Mouse (Mus musculus) mesoderm, embryonic 11.5 days (tissue): ENCODE results near the gene Mul1.
A peak's percentile ranks its signal among the peaks of the same experiment; 100 is the strongest.

Experiments
- DNase-seq: peaks from one replicate; pipeline ENCODE4 v3.0.0-alpha.2; 2012; ENCODE audit warnings: low read depth, low spot score

Gene Mul1

GRCm38 (mm10) chr4:138440062-138440461, 5.6 kb downstream of the Mul1 start:
- no peak for DNase-seq

DNA sequence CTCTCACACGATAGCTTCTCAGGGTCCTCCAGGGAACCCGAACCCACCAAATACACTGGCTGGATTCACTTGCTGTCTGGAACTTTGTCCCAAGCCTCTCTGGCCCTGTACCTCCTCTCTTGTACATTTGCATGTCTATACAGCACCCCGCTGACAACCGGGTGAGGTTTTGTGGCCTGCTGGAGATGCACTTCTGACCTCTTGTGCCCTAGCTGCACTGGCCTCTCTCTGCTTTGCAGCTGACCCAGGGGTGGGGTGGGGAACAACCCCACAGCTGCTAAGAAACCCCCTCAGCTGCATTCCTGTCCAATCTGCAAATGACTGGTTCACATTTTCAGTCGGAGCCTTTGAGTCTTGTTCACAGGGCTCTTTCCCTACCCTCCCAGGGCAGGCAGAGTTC, 10.5 kb downstream of the Mul1 start:
- DNase-seq, result no peak

- DNase-seq, result no peak
Observed at GRCm38 (mm10) chr4:138446981-138447380, 12.5 kb downstream of the Mul1 start.

GRCm38 (mm10) chr4:138447387-138447786, 12.9 kb downstream of the Mul1 start:
- peak; percentile 93 for DNase-seq

DNA sequence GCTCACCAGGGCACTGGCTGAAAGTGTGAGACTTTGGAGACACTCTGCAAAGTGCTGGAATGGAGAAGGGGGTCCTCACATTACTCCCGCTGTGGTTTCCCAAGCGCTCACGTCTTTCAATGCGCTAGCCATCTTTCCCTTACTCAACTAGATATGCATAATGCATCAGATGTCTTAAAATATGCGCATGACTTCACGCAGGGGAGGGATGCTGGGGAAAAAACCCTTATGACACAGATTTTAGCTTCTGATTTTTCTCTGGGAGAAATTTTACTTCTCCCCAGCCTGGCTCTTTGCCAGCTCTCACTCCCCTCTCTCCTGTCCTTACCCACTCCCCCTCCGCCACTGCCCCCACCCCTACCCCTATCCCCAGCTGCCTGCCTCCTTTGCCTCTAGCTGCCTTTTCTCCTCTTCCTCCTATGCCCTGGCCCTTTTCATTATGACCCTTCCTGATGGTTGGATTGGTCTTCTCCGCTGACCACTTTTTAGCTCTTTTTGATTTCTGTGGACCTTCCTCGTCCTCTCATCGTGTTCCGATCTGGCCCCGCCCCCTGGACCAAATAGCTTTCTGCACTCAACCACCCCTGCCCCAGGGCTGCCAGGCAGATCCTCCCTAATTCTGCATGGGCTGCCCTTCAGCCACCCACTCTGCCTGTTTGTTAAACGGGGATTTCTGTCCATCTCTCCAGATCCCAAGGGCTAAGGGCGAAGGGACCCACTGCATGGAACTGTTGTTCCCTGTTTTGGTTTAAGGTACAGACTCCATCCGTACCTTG, 13.5 kb downstream of the Mul1 start:
- DNase-seq, result no peak

GRCm38 (mm10) chr4:138448872-138449615, 14.6 kb downstream of the Mul1 start:
- DNase-seq, result no peak

GRCm38 (mm10) chr4:138449636-138450314, 15.3 kb downstream of the Mul1 start:
- DNase-seq, result no peak

- no peak for DNase-seq
Observed at GRCm38 (mm10) chr4:138452306-138453096, 18.0 kb downstream of the Mul1 start.

DNA sequence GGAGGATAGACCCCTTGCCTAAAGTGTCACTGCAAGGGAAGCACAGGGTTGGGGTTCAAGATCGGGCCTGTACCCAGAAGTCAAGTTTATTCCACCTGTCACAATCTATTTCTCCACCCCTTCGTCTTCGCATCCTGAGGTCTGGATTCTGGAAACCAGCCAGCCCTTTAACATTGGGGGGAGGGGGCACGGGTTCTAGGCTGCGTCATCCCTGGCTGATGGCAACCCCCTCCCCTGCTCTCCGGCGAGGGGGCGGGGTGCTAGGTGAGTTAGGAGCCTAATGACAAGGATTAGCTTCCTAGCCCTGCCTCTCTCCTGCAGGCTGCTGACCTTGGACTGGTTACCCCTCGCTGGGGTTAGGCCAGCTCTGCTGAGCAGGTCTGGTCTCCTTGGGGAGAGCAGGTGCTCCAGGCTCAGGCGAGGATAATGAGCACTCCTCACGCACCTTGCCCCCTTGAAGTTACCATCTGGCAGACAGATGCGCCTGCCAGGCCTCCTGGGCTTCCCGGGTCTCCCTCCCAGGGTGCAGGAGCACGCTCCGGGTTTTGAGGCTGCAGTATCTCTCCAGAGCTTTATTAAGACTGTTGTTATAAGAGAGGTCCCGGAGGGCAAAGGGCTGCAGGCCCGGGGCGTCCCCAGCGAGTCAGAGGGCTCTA, 18.8 kb downstream of the Mul1 start:
- DNase-seq, result peak; percentile 62

DNA sequence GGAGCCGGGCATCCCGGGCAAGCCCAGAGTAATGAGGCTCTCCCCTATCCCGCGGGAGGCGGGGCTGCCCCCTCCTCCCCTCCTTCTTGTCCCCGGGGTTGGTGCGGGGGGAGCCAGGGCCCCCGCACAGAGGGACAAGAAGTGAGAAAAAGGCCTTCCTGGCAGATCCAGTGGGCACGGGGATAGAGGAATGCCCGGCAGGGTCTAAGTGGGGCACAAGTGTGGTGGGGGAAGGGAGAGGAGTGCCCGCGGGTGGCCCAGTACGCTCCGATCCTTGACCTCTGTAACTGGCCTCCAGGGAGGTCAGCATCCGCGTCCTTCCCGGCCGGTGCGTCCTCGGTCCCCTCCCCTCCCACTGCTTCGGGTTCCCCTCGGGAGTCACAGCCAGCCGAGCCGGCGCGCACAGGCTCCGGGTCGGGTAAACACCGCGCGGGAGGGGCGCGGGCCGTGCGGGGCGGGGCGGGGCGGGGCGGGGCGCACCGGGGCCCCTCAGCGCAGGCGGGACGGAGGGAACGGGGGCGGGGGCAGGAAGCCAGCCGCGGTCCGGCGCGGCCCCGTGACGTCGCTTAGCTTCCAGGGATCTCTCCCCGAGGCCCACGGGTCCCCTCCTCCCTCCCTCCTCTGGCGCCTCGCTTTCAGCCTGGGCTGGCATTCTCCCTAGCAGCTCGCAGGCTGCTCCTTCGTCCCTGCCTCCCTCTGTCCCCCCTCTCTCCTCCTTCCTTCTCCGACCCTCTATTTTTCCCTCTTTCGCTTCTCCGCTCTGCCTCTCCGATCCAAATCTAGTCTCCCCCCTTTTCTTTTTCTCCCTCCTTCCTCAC, 19.5 kb downstream of the Mul1 start, which contains the start of gene Camk2n1:
TSS of gene Camk2n1 (plus strand) at position 562 of the 818 bp plus-strand sequence.
- DNase-seq, result peak; percentile 73

- peak; percentile 76 for DNase-seq
Observed at GRCm38 (mm10) chr4:138454571-138455140, 20.2 kb downstream of the Mul1 start.

DNA sequence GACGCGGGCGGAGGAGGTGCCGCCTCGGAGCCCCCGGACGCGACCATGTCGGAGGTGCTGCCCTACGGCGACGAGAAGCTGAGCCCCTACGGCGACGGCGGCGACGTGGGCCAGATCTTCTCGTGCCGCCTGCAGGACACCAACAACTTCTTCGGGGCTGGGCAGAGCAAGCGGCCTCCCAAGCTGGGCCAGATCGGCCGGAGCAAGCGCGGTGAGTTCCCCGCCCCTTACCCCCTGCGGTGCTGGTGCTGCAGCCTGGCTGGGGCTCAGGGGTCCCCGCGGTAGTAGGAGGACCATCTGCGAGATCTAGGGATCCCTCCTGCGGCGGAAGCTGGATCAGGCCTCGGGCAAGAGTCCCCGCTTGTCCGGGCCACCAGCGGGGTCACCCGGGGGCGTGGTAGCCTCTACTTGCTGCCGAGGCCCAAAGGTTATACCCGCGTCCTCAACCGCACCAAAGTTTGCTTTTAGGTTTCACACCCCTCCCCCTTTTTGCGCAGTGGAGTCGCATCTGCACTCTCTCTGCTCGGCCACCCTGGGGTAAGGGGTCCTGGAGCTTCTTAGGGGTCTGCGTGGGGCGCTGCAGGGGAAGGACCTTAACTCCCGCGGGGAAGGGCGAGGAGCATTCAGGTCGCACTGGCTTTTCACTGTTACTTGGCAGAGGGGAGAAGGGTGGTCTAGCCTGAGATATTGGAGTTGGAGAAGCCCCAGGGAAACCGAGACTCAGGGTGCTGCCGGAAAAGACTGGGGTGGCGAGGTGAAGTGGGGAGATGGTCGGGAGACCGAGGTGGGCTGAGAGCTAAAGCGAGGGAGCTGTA, 20.9 kb downstream of the Mul1 start:
- DNase-seq, result no peak

GRCm38 (mm10) chr4:138455956-138456341, 21.5 kb downstream of the Mul1 start:
- DNase-seq, result no peak

DNA sequence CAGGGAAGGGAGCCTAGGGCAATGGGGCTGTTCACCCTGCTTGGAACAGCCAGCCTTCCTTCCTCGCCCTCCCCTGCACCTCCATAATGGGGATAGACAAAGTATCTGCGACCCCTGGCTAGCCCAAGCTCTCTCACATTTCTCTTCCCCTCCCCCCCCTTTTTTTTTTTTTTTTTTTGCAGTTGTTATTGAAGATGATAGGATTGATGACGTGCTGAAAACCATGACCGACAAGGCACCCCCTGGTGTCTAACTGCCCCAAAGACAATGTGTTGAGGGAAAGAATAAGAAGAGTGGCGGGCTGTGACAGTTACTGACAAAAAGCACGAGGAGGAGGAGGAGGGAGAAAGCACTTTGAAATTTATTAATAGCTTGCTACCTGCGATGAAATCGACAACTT, 22.1 kb downstream of the Mul1 start:
- no peak for DNase-seq

DNA sequence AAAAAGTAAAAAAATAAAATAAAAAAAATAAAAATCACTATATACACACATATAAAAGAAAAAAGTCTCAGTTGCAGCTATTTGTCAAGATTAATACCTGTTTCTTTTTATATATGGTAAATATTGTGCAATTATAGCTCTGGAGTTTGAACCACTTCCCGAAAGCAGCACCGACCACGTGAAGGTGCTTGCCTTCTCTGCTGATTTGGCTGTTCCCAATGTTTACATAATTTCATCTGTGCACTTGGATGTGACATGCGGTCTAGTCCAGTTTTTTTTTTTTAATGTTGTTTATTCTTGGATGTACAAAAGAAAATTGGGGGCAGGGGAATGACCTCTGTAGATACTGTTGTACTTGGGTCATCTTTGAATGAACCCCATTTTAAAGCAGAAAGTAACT, 22.6 kb downstream of the Mul1 start:
- DNase-seq, result no peak

DNA sequence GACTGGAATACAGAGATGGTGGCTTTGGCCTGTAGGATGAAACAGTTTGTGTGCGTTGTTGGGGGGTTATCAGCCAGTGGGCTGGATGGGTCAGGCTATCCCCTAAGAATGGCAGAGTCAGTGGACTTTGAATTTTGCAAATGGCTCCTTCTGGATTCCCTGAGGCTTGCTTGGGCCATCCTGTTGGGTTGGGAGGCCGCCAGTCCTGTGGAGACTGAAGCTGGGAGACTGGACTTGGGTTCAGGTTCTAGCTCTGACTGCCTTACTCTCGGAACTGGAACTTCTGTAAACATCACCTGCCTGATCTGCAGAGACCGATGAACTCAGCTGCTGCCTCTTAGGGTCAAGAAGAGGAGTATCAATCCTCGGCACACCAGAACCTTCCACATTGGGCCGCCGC, 23.7 kb downstream of the Mul1 start:
- DNase-seq, result no peak

GRCm38 (mm10) chr4:138458735-138459440, 24.4 kb downstream of the Mul1 start:
- no peak for DNase-seq

DNA sequence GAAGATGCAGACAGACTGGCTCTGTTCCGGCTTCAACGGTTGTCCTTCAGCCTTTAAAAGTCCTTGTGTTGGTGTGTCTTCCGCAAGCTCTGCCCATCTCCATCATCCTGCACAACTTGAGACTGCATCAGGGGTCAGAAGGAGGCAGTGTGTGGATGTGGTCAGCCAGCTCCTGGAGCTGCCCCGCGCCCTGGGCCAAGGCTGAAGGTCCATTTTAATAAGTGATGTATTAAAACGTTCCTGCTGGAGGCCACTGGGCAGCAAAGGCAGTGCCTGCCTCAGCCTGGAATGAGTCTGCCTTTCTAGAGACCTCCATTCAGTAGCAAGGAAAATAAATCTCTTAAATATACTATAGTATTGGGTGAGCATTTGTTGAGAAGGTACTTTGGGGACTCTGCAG, 25.3 kb downstream of the Mul1 start:
- DNase-seq, result no peak
